Mouse (Mus musculus): ENCODE measurements around the gene Slc9a9.
A peak's percentile ranks its signal among the peaks of the same experiment; 100 is the strongest.

Gene Slc9a9

DNA sequence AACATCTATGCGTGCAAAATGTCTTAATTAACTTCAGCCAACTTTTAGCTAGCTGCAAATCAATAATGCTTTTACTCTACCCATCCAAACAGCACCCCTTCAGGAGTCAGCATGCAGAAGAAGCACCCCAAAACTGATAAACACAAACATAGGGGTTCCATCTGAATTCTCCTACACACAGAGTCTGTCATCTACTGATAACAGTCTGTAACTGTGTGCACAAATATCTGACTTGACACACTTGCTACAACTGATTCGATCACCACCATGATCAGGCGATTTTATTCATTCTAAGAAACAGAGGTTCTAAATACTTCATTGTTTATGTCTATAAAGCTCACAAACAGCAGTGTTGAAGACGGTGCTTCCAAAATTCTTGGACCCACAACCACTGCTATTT is 171.3 kb downstream of the Slc9a9 start:
- no peak for DNase-seq

DNA sequence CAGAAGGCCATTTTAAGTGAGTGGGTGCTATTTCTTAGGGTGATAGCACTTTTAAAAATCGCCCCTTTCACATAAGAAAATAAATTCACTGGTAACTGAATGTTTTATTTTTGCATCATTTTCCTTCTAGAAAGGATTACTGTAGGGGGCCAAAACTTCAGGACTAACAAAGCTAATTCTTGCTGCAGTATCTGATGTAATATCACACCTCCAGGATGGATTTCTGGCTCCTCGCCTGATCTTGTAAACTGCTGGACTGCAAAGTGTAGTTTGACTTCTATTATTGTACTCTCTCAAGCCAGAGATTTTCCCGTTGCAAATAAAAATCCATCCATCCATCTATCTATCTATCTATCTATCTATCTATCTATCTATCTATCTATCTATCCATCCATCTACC is 174.5 kb downstream of the Slc9a9 start:
- no peak for DNase-seq

DNA sequence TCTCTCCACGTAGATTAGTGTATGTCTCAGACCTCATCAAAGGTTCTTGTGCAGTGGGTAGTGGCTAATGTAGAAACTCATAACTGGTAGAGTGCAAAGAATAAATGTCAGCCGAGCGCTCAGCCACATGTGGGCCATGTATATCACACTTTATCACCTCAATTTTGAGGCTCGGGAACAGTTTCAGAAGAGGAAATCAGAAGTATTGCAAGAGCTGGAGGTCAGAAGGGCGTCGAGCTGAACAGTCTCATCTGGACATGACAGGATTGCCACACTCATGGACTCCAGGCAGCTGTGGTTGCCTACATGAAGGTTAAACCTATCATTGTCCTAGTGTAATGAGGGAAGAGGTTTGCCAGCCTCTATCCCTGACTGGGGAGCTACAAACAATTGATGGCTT is 177.9 kb downstream of the Slc9a9 start:
- DNase-seq = no peak

DNA sequence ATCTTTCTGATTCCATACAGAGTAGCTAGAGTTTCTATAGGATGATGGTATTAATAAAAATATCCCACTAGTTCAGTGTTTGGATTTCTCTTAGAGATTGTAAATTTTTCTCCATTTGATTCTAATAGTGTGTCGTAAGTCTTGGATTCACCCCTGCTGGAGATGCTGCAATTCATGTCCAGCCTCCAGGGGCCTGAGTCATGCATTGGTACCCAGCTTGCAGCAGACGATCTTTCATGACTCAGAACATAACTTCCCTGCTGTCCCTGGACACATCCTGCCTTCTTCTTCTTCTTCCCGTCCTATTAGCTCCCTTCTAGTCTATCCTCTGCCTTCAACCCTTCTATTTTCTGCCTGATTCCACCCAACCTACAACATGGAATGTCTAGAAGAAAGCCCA is 181.8 kb downstream of the Slc9a9 start:
- no peak for DNase-seq

DNA sequence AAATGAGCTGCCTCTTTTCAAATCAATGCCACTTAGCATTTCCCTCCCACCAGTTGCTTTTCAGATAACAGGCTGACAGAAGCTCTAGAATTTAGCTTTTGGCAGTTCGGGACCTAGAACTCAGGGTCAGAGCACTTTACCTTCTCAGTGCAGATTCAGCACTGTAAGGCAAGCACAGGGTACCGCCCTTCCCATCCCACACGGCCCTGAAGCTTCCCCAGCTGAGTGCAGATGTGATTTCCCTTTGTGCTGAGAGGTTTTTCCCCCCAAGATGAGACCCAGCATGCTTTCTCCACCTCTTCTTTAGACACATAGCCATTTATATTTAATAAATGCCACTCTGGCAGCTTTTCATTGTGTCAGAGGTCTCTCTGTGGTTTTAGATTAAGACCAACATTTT is 186.4 kb downstream of the Slc9a9 start:
- no peak for DNase-seq

DNA sequence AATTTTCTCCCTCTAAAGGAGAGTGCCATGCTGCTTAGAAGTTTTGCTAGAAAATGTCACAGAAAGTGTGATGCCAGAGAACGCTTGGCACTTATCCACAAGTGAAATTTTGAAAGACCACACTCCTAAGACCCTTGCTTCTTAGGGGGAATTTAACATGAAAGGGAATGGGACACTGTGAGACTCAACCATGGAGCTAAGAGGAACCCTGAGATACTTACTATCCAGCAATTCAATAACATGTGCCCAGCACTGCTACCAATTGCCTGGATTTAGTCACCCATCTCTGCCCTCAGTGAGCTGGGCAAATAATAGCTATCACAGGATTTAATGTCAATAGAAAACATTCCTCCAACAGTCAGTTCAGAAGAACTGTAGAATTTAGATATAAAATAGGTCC is 198.8 kb downstream of the Slc9a9 start:
- no peak for DNase-seq

DNA sequence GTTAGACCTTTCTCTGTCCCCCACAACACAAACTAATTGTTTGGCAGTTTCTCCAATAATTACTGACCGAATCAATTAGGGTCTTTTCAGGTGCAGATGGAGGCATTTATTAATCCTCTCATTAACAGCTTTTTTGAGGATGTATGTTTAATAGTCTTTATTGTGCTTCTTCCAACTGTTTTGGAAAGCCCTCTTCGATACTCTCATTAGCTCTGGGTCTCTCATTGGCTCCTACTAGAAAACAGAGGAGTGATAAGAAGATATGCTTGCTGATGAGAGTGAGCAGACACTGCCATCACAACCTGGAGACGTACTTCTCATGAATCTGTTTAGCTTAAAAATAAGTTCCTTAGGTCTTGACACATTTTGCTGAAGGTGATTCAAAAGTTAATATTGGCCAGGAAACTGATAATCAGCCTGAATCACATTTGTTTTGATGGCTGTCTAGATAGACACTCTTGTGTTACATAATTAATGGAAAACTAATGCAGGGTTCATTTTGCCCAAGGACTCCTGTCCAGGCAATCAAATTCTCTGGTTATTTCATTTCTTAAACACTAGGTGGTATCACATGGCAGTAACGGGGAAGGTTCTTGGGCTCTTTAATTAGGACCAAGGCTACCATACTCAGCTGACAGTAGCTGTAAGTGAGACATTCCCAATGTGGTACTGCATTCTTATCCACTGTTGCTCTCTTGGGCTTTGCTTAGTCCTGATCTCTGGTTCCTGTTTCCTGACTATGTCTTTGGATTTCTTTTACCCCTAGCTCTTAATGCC is 199.5 kb downstream of the Slc9a9 start:
- DNase-seq = no peak

DNA sequence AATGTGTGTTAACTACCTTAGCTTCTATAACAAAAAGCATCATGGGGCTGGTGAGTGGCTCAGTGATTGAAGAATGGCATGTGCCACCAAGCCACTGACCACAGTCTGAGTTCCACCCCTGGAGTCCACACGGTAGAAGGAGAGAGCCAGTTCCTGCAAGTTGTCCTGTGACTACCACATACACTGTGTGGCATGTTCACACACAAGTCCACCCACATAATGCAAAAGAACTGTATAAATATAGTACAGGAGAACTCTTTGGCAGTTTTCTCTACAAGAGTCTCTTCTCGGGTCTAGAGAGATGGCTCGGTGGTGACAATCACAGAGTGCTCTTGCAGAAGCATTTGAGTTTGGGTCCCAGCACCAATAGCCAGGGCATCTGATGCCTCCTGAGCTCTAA is 212.8 kb downstream of the Slc9a9 start:
- no peak for DNase-seq

DNA sequence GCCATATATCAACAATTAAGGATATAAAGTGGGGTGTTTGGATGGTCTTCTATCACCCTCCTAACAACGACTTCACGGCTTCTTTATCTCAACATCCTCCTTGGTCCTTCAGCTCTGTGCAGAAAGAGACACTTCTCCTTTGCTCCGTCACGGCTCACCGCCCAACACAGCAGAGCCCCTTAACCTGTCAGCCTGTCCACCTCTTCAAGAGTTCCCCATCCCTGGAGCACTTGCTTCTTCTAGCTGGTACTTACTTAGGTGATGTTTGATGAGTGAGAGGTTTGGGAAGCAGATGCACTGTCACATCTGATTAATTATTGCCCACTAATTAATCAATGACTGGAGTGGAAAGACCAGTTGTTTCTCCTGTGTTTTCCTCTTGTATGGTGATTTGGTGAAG is 213.7 kb downstream of the Slc9a9 start:
- DNase-seq = no peak

DNA sequence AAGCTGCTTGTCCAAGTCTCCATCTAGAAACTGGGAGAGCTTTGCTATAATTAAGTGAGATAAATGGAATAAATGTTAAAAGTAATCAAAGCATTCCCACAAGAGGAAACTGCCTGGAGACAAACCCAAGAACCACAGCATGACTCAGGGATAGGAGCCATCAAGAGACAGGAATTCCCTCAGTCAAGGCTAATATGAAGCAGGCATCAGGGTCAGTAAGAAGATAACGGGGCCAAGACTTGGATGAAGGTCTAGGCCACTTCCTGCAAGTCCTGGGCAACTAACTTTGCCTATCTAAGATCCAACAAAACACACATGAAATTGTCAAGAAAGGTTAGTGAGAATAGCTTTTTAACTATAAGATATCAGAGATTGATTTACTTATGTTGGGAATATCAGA is 215.4 kb downstream of the Slc9a9 start:
- DNase-seq = no peak

DNA sequence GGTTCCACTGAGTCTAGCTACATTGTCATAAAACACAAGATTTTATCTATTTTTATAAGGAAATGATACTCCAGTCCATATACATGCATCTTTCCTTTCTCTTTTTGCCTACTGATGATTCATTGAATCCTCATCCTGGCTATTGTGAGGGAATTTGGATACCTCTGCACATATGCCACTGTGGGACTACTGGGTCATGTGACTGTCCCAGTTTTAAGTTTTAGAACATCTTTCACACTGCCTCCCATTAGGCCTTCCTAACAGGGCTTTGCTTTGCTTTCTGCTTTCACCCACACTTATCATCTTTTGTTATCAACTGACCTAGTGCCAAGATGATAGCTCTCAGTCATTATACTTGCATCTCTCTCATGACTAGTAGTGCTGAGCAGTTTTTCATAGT is 219.9 kb downstream of the Slc9a9 start:
- no peak for DNase-seq

DNA sequence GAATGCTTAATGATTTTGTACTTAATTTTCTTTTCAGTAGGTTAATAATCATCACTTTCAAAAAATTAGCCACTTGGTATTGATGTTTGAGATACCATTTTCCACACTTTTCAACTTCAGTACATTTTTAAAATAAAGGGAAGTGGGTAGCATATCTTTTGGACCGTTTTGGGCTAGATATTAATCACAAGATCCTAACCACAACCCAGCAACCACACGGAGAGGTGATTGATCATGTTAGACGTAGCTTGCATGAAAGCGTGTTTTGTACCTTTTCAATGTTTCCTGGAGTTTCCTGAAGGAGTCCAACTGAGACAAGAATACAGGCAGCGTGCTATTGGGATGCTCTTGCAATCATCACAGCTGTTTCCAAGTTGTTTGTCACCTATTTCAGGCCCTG is 226.2 kb downstream of the Slc9a9 start:
- no peak for DNase-seq

DNA sequence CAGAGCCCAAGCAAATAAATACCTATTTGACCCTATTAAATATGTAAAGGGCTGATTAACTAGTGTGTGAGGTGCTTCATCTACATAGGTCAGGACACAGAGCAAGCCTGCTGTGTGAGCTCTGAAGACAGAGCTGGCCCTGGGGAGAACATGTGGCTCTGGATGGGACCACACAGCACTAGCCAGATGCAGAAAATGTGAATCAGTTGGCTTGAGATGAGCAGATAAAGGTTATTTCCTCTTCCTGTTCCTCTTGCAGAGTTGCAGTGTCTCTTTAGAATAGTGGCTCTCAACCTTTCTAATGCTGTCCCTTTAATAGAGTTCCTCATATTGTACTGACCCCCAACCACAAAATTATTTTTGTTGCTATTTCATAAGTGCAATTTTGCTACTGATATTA is 234.5 kb downstream of the Slc9a9 start:
- DNase-seq = no peak

DNA sequence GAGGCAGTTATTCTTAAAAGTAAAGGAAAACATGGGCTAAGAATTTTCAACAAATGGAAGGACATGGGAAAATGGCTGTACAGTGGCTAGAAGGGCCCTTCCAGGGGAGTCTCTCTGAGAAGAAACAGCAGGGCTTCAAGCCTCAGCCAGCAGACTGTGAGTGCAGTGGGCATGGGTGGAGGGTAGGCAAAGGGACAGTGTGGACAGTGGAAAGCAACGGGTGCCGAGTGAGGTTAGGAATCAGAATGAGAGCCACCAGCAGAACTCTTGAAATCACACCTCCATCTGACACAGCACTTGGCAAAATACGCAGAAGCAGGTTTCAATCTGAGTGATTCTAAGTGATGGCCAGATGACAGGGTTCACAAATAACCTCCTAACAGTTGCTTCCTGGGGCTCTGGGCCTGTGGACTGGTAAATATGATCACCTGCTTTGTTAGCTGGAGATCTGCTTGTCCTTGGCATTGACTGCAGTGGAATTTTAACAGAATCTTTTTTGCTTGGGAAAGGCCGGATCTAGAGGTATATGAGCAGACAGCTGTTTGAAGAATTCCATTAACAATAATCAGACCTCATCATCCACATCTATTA is 237.4 kb downstream of the Slc9a9 start:
- DNase-seq = no peak

DNA sequence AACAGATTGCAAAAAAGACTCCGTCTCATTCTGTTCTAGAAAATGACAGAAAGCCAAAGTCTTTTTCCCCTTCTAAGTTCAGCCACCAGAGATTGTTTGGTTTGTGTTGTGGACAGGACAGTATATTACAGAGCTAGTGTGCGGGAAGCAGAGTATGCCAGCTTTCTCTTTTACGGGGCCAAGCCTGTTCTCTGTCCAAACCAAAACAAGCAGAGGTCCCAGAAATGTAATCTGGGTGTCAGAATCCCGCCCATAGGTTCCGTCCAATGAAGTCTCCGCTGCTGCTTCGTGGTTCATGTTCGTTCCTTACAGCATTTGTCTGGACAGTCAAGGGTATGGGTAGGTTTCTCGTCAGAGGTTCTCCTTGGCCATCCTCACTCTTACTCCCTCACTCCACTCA is 242.4 kb downstream of the Slc9a9 start:
- DNase-seq = no peak

DNA sequence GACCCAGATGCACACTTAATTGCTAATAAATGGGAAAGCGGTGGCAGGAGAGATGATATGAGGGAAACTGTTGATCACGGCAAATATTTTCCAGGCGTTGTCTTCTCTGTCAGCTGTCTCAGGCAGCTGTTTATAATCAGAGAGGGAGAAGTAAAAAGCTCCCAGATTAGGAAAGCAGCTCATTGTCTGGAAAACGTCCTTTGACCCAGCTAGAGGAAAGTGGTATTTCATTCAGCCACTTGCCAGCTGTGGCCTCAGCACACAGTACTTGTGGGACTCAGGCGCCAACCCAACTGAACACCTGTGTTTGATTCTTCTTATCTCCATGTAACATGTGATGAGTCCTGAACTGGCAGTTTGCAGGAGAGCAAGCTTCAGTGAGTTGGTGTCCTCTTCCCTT is 252.4 kb downstream of the Slc9a9 start:
- no peak for DNase-seq

DNA sequence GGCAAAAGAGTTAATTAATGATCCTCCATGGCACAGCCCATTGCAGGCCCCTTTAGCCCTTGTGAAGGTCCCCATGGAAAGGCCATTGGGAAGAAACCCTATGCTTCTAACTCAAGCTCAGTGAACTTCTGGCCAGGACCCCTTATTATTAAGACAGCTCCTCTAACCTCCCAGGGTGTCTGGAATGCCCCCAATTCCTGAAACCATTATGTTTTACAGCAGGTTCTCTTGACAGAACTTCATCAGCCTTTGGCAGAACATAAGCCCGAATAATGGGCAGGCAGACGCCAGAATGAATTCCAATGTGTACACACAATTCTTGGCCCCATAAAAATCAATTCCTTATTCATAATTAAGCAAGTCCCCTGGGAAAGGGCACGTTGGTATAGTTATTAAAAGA is 256.1 kb downstream of the Slc9a9 start:
- no peak for DNase-seq

DNA sequence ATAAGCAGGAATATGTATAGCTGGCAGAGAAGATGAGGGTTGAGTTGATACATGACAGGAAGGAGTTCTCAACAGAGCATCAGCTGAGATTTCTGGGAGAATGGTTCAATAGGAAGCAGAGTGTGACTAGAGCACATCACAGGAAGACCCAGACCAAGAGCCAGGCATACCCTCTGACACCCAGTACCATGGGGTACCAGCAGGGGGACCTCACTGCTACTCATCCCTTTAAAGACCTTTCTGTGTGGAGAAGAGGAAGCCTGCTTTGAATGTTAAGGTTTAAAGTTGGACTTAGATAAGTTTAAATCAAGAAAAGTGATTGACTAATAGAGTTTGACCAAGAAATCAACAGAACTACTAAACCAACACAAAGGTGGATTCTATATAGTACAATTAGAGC is 257.4 kb downstream of the Slc9a9 start:
- DNase-seq = peak; percentile 14

DNA sequence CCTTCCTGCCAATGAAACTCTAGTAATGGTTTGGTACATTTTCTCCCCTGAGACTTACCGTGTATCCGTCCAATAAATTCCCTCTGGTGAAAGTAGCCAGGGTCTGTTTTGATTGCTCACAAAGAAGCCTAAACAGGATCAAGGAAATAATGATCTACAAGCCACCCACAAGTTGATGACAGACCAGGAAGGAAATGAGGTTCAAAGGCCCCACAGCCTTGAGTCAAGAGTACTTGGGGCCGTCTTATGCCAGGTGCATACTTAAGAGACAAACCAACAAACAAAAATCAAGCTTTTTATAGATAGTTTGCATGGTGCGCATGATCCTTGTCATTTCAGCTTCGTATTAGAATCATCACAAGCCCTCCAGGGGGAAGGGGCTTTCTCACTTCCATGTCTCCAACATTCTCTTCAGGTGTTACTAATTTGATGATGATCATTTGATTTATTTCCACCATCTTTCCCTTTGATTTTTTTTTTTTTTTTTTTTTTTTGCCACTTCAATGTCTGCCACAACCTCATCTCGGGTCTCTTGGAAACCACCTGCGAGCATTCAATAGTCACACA is 275.9 kb downstream of the Slc9a9 start:
- no peak for DNase-seq

DNA sequence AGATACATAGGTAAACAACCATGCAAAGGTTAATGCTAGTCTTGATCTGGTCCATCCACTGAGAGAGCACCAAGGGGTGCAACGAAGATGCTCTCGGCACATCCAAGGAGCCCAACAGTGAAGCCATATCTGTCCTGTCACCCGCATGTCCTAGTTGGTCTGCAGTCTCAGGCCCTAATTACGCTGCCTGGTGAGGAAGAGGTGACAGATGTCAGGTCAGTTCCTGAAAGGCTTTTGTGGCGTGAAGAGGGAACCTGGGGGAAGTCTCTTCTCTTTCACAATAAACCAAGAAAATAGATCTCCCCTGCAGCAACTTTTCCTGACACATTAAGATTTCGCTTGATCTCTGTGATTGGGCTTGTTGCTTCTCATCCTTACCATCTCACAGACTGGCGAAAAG is 277.5 kb downstream of the Slc9a9 start:
- no peak for DNase-seq

DNA sequence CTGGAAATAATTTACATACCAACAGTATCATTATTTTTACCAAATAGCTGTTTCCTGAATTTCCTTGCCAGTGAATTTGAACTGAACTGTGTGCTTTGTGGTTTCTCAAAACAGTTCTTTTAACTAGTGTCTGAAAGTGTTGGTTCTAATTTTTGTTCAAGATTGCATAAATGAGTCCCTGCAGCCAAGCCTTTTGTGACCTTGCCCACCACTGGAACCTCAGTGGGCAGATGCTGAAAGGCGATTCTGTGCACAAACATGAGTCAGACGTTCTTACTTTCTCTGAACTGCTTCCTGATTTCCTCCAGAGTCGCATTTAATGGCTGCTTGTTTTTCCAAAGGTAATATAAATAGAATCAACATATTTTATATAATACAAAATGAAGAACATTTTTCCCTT is 281.0 kb downstream of the Slc9a9 start:
- peak; percentile 43 for DNase-seq

DNA sequence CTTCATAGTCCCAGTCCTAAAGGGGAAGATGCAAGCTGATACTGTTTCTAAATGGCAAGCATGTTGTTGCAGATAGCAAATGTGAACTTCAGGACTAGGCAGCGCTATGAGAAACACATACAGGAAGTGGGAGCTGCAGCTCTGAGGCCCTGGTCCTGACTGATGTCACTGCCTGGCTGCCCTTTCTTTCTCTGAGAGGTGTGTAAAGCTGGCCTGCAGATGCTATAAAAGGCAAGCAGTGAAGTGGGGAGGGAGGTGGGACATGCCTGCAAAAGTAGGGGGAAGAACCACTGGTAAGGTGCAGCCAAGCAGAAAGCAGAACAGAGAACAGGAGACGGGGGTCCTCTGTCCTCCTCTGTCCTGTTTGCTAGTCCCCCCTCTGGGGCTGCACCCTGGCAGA is 285.9 kb downstream of the Slc9a9 start:
- DNase-seq = no peak

DNA sequence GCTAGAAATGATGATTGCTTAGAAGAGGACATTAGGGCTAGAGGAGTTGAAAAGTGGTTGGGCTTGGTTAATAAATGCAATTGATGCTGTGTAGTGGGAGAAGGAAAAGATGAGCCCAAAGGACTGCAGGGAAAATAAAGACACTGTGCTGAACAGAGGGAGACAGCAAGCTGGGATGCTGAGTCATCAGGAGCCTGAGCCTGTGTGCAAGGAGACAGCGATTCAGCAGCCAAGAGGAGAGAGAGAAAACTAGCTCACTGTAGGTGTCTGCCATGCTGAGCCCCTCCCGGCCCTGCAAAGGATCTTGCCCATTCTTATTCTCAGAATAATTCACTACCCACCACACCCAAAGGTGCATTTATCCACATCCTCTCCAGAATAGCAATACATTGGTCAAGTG is 288.7 kb downstream of the Slc9a9 start:
- peak; percentile 47 for DNase-seq

DNA sequence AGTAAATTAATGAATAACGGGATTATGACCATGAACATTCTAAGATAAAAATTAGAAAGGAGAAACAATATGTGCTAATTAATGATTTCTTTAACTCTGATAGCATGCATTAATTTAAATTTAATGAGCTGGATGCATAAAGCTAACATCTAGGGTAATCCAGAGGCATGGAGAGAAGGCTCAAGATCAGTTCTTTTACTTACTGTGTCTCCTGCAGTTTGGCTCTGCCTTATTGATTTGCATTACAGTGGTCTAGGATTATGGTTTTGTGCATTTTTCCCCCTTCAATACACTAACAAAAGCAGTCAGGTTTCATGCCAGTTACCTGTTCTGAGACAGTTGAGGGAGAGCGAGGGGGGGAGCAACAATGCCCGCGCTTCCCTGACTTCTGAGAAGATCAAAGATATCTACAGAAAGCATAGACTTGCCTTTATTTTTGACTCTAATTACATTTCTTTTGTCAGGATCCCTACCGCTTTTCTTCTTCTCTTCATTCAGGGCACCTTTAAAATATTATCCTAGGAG is 298.9 kb downstream of the Slc9a9 start:
- no peak for DNase-seq

DNA sequence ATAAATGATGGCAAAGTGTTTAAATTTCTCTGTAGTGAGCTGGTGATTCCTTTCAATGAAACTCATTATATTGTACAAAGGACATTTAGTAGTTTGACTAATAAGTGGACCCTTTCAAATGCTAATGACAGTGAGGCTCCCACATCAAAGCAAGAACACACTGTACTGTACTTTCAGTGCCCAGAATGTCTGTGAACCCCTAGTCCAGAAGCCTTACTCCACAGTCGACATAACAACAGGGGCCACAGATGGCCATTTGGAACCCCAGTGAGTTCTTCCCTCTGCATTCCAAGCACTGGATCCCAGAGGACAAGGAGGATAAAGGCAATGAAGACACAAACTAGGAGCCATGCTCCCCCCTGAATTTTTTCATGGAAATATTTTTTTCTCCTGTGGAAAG is 299.4 kb downstream of the Slc9a9 start:
- peak; percentile 44 for DNase-seq
